Comparison of ENCODE assay signal across 12 mouse cellular contexts in the genomic region with DNA sequence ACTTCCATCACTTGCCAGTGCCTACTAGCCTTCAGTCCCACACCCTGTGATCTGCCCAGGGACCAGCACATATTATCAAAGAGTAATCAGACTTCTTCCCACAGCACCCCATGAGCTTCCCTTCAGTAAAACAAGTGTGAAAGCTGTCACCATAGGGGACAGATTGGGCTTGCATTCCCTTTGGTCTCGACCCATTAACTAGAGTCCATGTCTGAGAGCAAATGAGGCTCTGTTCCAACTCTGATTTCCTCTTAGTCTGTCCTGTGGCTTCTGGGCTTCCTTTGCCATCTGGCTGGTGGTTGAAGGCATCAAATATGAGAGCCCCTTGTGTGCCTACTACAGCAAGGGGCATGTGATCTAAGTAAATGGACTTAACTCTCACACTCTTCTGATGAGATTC.
"Had no signal": no experiment of that assay in that cellular context is flagged by ENCODE, and none has a peak within 500 bp of the region (broad histone marks: within the 10 kb centered on the region; RNA-seq: fewer than 3 reads in every experiment).

No protein-coding gene starts in this region.

- DNase-seq: kidney, postnatal 14 days; kidney, postnatal 4 days; left cerebral cortex, postnatal 4 days; liver, postnatal 0 days; lung, embryonic 14.5 days; lung, postnatal 36 days; thymus, adult 2 months; thymus, postnatal 14 days; thymus, postnatal 4 days had no signal

- ATAC-seq: liver, postnatal 0 days; lung, postnatal 0 days; midbrain, embryonic 13.5 days; midbrain, embryonic 16.5 days had no signal
